Mouse (Mus musculus) midbrain, embryonic 14.5 days (tissue): ENCODE measurements around the gene Slc17a9. TPM values are rescaled to one million over a fixed set of nuclear protein-coding genes. Genes with fewer than 3 reads are reported as not detected.
A peak's percentile ranks its signal among the peaks of the same experiment; 100 is the strongest.

Experiments used
- ATAC-seq: fragments of 200-750 bp; cut with Nextera tagmentation; 2 replicates; pipeline ENCODE4 v1.8.0; 2017; ENCODE audit warnings: moderate number of reproducible peaks, moderate library complexity; ENCODE audit not compliant: low FRiP score, low TSS enrichment
- DNase-seq: peaks from one replicate; pipeline ENCODE4 v3.0.0-alpha.2; 2015
- H3K27ac ChIP-seq: fragments of 300-500 bp; sonication (generic); replicated peaks from 2 replicates; pipeline ENCODE4 v1.5.1; 2014; ENCODE audit warnings: mild to moderate bottlenecking, low read depth, low read length, moderate library complexity
- H3K27me3 ChIP-seq: fragments of 300-500 bp; sonication (generic); 2 replicates; pipeline ENCODE4 v1.6.1; 2014; ENCODE audit warnings: low read length, control low read depth, mixed read lengths; ENCODE audit not compliant: control insufficient read depth, insufficient read depth
- H3K36me3 ChIP-seq: fragments of 300-500 bp; sonication (generic); 2 replicates; pipeline ENCODE4 v1.6.1; 2014; ENCODE audit warnings: low read length, control low read depth; ENCODE audit not compliant: control insufficient read depth, insufficient read depth
- H3K4me1 ChIP-seq: fragments of 300-500 bp; sonication (generic); 2 replicates; pipeline ENCODE4 v1.6.1; 2014; ENCODE audit warnings: mild to moderate bottlenecking, antibody characterized with exemption, low read length, control low read depth; ENCODE audit not compliant: control insufficient read depth, insufficient read depth
- H3K4me2 ChIP-seq: fragments of 300-500 bp; sonication (generic); 2 replicates; pipeline ENCODE4 v1.6.1; 2014; ENCODE audit warnings: mild to moderate bottlenecking, low read length, moderate library complexity
- H3K4me3 ChIP-seq: fragments of 300-500 bp; sonication (generic); replicated peaks from 2 replicates; pipeline ENCODE4 v1.5.1; 2014; ENCODE audit warnings: low read depth, low read length
- H3K9ac ChIP-seq: fragments of 300-500 bp; sonication (generic); replicated peaks from 2 replicates; pipeline ENCODE4 v1.6.1; 2014; ENCODE audit warnings: mild to moderate bottlenecking, low read length, moderate library complexity
- H3K9me3 ChIP-seq: fragments of 300-500 bp; sonication (generic); 2 replicates; pipeline ENCODE4 v1.6.1; 2016; ENCODE audit warnings: low read length, control low read depth, mixed read lengths; ENCODE audit not compliant: control insufficient read depth
- WGBS: fragments of 180-500 bp; shearing (Covaris S2); extraction: QIAGEN DNeasy Blood & Tissue Kit; methylation state at CpG from one replicate; pipeline ENCODE4 v1.1.7; 2014; 5-methylcytosine and 5-hydroxymethylcytosine counted together
- polyA plus RNA-seq: library from polyadenylated mRNA; unstranded; fragments of >200 nt; fragmentation: Nextera tagmentation; extraction: Ambion mirVana; gene quantifications from 2 replicates; pipeline ENCODE4 v1.2.1, GENCODE M21; 2014

Gene Slc17a9
- polyA plus RNA-seq, 1 experiment from 2014 or later: 0.12 TPM

GRCm38 (mm10) chr2:180700457-180700856 is 24.6 kb upstream of the Slc17a9 start:
- Histone ChIP-seq H3K27ac (no peak overlapping the region), H3K27me3 (no peaks in the 10 kb centered on the region), H3K9me3 (no peaks in the 10 kb centered on the region), H3K4me2 (peak overlapping the region; percentile 89), H3K4me3 (peak overlapping the region; percentile 73), H3K9ac (peak overlapping the region; percentile 87; the same call in 1 of the 2 replicates), H3K36me3 (no peaks in the 10 kb centered on the region), H3K4me1 (peaks cover 28% of the 10 kb centered on the region)
- ATAC-seq (no peak), DNase-seq (no peak)
- WGBS: 78% methylated on average over 5 of the region's 5 CpGs

GRCm38 (mm10) chr2:180701053-180701766 is 23.9 kb upstream of the Slc17a9 start:
- WGBS: 7% methylated on average over 26 of the region's 26 CpGs
- peaks cover 28% of the 10 kb centered on the region for H3K4me1 ChIP-seq
- DNase-seq: no peak
- peak overlapping the region; percentile 73 for H3K4me3 ChIP-seq
- ATAC-seq: peak; percentile 22; the same call in 1 of the 2 replicates
- H3K27me3 ChIP-seq: no peaks in the 10 kb centered on the region
- no peaks in the 10 kb centered on the region for H3K9me3 ChIP-seq
- peak overlapping the region; percentile 94 for H3K27ac ChIP-seq
- H3K36me3 ChIP-seq: no peaks in the 10 kb centered on the region
- H3K9ac ChIP-seq: peak overlapping the region; percentile 87
- H3K4me2 ChIP-seq: peak overlapping the region; percentile 89

- Histone ChIP-seq H3K9me3 (no peaks in the 10 kb centered on the region), H3K4me1 (peaks cover 28% of the 10 kb centered on the region), H3K36me3 (no peaks in the 10 kb centered on the region), H3K27ac (peak overlapping the region; percentile 94), H3K27me3 (no peaks in the 10 kb centered on the region), H3K4me3 (peak overlapping the region; percentile 73), H3K4me2 (peak overlapping the region; percentile 89), H3K9ac (peak overlapping the region; percentile 87)
- under 1% methylated on average over 66 of the region's 66 CpGs for WGBS
- ATAC-seq (peak; percentile 96), DNase-seq (peak; percentile 96)
Measured at GRCm38 (mm10) chr2:180701767-180702621, 23.1 kb upstream of the Slc17a9 start.

- H3K4me2 ChIP-seq: peak overlapping the region; percentile 89
- no peaks in the 10 kb centered on the region for H3K27me3 ChIP-seq
- 33% methylated on average over 4 of the region's 4 CpGs for WGBS
- peak overlapping the region; percentile 87 for H3K9ac ChIP-seq
- ATAC-seq: no peak
- no peaks in the 10 kb centered on the region for H3K36me3 ChIP-seq
- H3K4me1 ChIP-seq: peaks cover 28% of the 10 kb centered on the region
- H3K4me3 ChIP-seq: peak overlapping the region; percentile 73
- H3K9me3 ChIP-seq: no peaks in the 10 kb centered on the region
- H3K27ac ChIP-seq: peak overlapping the region; percentile 94
- no peak for DNase-seq
Measured at GRCm38 (mm10) chr2:180702701-180703149, 22.3 kb upstream of the Slc17a9 start.

- no peak for ATAC-seq
- Histone ChIP-seq H3K4me2 (no peak overlapping the region; the same call in 1 of the 2 replicates), H3K4me1 (peaks cover 29% of the 10 kb centered on the region), H3K4me3 (0 out of 2 replicates have a peak overlapping the region, but pooled peaks have one; percentile 73), H3K36me3 (no peaks in the 10 kb centered on the region), H3K27ac (0 out of 2 replicates have a peak overlapping the region, but pooled peaks have one; percentile 94), H3K27me3 (no peaks in the 10 kb centered on the region), H3K9me3 (no peaks in the 10 kb centered on the region), H3K9ac (no peak overlapping the region)
- DNase-seq: no peak
- WGBS: 87% methylated on average over 5 of the region's 5 CpGs
Measured at GRCm38 (mm10) chr2:180703175-180703574, 21.9 kb upstream of the Slc17a9 start.

GRCm38 (mm10) chr2:180703645-180704359 is 21.3 kb upstream of the Slc17a9 start:
- no peaks in the 10 kb centered on the region for H3K36me3 ChIP-seq
- no peak overlapping the region for H3K9ac ChIP-seq
- H3K9me3 ChIP-seq: no peaks in the 10 kb centered on the region
- DNase-seq (no peak), ATAC-seq (no peak)
- no peak overlapping the region for H3K4me2 ChIP-seq
- H3K4me1 ChIP-seq: peaks cover 36% of the 10 kb centered on the region
- H3K4me3 ChIP-seq: no peak overlapping the region
- 85% methylated on average over 3 of the region's 3 CpGs for WGBS
- H3K27ac ChIP-seq: no peak overlapping the region
- H3K27me3 ChIP-seq: no peaks in the 10 kb centered on the region

- Histone ChIP-seq H3K9ac (no peak overlapping the region), H3K4me1 (peaks cover 36% of the 10 kb centered on the region), H3K27ac (no peak overlapping the region), H3K4me3 (no peak overlapping the region), H3K27me3 (no peaks in the 10 kb centered on the region), H3K4me2 (no peak overlapping the region), H3K9me3 (no peaks in the 10 kb centered on the region), H3K36me3 (no peaks in the 10 kb centered on the region)
- ATAC-seq: no peak
- DNase-seq: no peak
- 92% methylated on average over 8 of the region's 8 CpGs for WGBS
Measured at GRCm38 (mm10) chr2:180704591-180704990, 20.5 kb upstream of the Slc17a9 start.

- WGBS: 88% methylated on average over 3 of the region's 3 CpGs
- no peaks in the 10 kb centered on the region for H3K9me3 ChIP-seq
- no peaks in the 10 kb centered on the region for H3K27me3 ChIP-seq
- DNase-seq (no peak), ATAC-seq (no peak)
- H3K4me1 ChIP-seq: peaks cover 31% of the 10 kb centered on the region
- no peak overlapping the region for H3K4me2 ChIP-seq
- H3K27ac ChIP-seq: no peak overlapping the region
- H3K4me3 ChIP-seq: no peak overlapping the region
- no peaks in the 10 kb centered on the region for H3K36me3 ChIP-seq
- H3K9ac ChIP-seq: no peak overlapping the region
Measured at GRCm38 (mm10) chr2:180705066-180705465, 20.0 kb upstream of the Slc17a9 start.
